Mouse (Mus musculus): Measurements from ENCODE around the gene Jsrp1.

DNA sequence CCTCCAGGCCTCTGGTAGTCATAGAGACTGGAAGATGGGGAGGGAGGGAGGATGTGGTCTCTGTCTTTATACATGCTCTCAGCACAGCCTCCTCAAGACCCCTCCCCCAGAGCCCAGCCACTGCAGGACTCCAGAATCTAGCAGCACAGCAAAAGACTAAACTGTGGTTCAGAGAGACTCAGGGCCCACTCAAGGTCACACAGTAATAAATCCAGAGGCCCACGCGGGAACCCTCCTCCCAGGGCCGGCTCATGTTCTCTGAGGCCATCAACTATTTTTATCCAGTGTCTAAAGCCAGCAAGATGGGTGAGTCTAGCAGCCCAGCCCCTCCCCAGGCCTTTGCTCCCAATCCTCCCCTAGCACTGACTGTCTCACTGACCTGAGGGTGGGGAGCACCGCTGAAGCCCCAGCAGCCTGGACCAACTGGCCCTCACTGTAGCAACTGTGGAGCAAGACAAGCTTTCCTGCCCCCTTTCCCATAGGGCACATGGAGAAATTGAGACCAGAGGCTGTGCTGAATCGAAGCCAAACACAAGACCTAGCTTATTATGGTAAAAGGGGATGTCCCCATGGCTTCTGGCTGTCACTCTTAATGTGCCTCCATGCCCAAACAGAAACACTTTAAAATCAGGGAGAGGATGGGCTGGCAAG is 782 bp downstream of the Jsrp1 start:
- TF ChIP-seq CTCF (IDR thresholded peaks at IDR 0.05; ENCODE audit: extremely low read depth, insufficient read depth, low read length) (no peak), POLR2A (IDR thresholded peaks at IDR 0.05; ENCODE audit: extremely low read depth, insufficient read depth, low read length) (no peak)
